Mouse (Mus musculus) lung, embryonic 14.5 days (tissue): ENCODE results near the gene Pik3r2. TPM values are rescaled to one million over a fixed set of nuclear protein-coding genes. Genes with fewer than 3 reads are reported as not detected.

ENCODE experiments used
- ATAC-seq: fragments of 200-750 bp; cut with Nextera tagmentation; 2 replicates; pipeline ENCODE4 v1.8.0; 2017; ENCODE audit warnings: mild to moderate bottlenecking, moderate TSS enrichment, moderate library complexity; ENCODE audit not compliant: insufficient read depth
- DNase-seq: peaks from one replicate; pipeline ENCODE4 v3.0.0-alpha.2; 2015
- H3K27ac ChIP-seq: fragments of 300-500 bp; sonication (generic); 2 replicates; pipeline ENCODE4 v1.5.1; 2014; ENCODE audit warnings: low read depth, mild to moderate bottlenecking, moderate library complexity
- H3K27me3 ChIP-seq: fragments of 300-500 bp; sonication (generic); 2 replicates; pipeline ENCODE4 v1.6.1; 2014; ENCODE audit warnings: low read length, control low read depth; ENCODE audit not compliant: insufficient read depth
- H3K36me3 ChIP-seq: fragments of 300-500 bp; sonication (generic); 2 replicates; pipeline ENCODE4 v1.6.1; 2014; ENCODE audit warnings: control low read depth; ENCODE audit not compliant: insufficient read depth
- H3K4me1 ChIP-seq: fragments of 300-500 bp; sonication (generic); 2 replicates; pipeline ENCODE4 v1.6.1; 2014; ENCODE audit warnings: antibody characterized with exemption, control low read depth; ENCODE audit not compliant: insufficient read depth
- H3K4me2 ChIP-seq: fragments of 300-500 bp; sonication (generic); 2 replicates; pipeline ENCODE4 v1.6.1; 2014; ENCODE audit warnings: mild to moderate bottlenecking
- H3K4me3 ChIP-seq: fragments of 300-500 bp; sonication (generic); 2 replicates; pipeline ENCODE4 v1.5.1; 2014; ENCODE audit warnings: low read depth, low read length
- H3K9ac ChIP-seq: fragments of 300-500 bp; sonication (generic); 2 replicates; pipeline ENCODE4 v1.6.1; 2014
- H3K9me3 ChIP-seq: fragments of 300-500 bp; sonication (generic); 2 replicates; pipeline ENCODE4 v1.6.1; 2016; ENCODE audit warnings: low read depth, low read length, control low read depth
- CTCF ChIP-seq: IDR thresholded peaks from 2 replicates; pipeline ENCODE4 v1.5.1; 2016; ENCODE audit warnings: antibody characterized with exemption, low read depth
- WGBS: fragments of 180-500 bp; shearing (Covaris S2); extraction: QIAGEN DNeasy Blood & Tissue Kit; methylation state at CpG from one replicate; pipeline ENCODE4 v1.1.7; 2014; 5-methylcytosine and 5-hydroxymethylcytosine counted together
- polyA plus RNA-seq: library from polyadenylated mRNA; unstranded; fragments of >200 nt; fragmentation: Nextera tagmentation; extraction: Ambion mirVana; gene quantifications from 2 replicates; pipeline ENCODE4 v1.2.1, GENCODE M21; 2014

Pik3r2 gene
- polyA plus RNA-seq, 1 experiment from 2014 or later, result 52.4 TPM

DNA sequence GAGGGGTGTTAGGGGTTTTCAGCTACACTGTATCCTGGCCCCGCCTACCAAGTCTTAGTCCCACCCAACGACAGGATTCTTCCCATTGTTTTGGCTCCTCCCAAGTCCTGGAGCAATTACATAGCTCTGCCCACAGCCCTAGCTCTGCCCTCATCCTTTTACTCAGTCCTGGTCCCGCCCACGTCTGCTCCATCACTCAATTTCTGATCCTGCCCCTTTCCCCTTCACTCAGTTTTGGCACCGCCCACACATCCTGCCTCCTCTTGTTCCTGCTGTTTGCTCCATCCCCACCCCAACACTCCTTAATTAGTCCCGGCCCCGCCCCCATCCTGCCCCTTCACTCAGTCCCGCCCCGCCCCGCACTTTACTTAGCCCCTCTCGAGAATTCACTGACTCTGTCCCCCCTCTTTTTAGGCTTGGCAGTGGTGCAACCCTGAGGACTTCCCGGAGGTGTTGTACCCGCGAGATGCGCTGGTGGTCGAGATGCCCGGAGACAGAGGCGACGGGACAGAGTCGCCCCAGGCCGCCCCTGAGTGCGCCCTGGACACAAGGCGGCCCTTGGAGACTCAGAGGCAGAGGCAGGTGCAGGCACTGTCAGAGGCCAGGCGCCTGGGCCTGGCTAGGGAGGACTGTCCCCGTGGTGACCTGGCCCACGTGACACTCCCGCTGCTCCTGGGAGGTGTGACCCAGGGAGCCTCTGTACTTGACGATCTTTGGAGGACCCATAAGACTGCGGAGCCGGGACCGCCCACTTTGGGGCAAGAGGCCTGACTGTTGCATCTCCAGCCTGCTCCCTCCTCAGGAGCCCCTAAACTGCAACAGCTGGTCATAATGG is 43.8 kb upstream of the Pik3r2 start:
- Histone ChIP-seq H3K4me1 (no peaks in the 10 kb centered on the region), H3K4me2 (peak overlapping the region; percentile 48), H3K4me3 (no peak overlapping the region), H3K9me3 (peaks cover 2% of the 10 kb centered on the region; the same call in 1 of the 2 replicates), H3K27ac (no peak overlapping the region), H3K36me3 (no peaks in the 10 kb centered on the region), H3K9ac (no peak overlapping the region), H3K27me3 (peaks cover 17% of the 10 kb centered on the region)
- DNase-seq (peak; percentile 82), ATAC-seq (peak; percentile 80)
- 3% methylated on average over 31 of the region's 31 CpGs for WGBS
- TF ChIP-seq CTCF, result no peak

DNA sequence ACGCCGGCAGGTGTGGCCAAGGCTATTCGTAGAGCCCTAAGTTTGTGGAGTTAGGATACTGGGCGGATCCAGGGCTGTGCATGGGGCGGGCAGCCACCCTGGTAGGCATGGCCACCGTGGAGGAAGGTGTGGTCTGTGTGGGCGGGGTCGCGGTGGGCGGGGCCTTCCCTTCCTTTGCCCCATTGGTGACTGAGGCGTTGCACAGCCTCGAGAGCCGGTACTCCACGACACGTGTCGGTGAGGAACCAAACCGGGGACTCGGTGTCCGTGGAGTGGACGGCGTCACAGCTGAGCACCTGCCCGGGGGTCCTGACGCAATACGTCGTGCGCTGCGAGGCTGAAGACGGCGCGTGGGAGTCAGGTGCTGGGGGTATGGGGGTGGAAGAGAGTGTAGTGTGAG is 40.2 kb upstream of the Pik3r2 start:
- Histone ChIP-seq H3K36me3 (no peaks in the 10 kb centered on the region), H3K9me3 (peaks cover 2% of the 10 kb centered on the region; the same call in 1 of the 2 replicates), H3K9ac (no peak overlapping the region), H3K27me3 (peaks cover 21% of the 10 kb centered on the region), H3K27ac (no peak overlapping the region), H3K4me1 (no peaks in the 10 kb centered on the region), H3K4me3 (peak overlapping the region; percentile 12), H3K4me2 (peak overlapping the region; percentile 47)
- ATAC-seq (peak; percentile 42), DNase-seq (peak; percentile 42)
- TF ChIP-seq CTCF, result no peak
- WGBS, result 3% methylated on average over 30 of the region's 30 CpGs

DNA sequence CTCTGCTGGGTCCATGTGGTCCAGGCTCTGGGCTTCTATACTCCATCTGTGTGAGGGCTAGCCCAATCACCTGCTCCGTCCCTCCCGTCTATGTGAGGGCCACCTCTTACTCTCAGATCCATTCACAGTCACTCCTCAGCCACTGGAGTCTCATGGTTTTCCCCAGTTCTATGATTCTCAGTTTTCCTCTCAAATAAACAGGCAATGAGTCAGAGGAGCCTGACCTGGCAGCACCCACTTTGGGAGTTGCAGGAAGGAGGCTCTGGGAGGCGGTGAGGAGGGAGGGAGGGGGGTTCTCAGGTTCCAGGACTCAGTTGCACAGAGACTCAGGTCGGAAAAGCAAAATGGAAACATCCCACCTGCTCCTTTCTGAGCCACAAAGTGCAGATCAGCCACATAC is 36.4 kb upstream of the Pik3r2 start:
- no peaks in the 10 kb centered on the region for H3K36me3 ChIP-seq
- no peaks in the 10 kb centered on the region for H3K9me3 ChIP-seq
- H3K4me1 ChIP-seq, result no peaks in the 10 kb centered on the region
- peaks cover 21% of the 10 kb centered on the region for H3K27me3 ChIP-seq
- no peak overlapping the region for H3K4me2 ChIP-seq
- 45% methylated on average over 4 of the region's 4 CpGs for whole genome bisulfite sequencing
- no peak overlapping the region for H3K27ac ChIP-seq
- no peak for TF ChIP-seq CTCF
- H3K9ac ChIP-seq, result no peak overlapping the region
- ATAC-seq, result no peak
- DNase-seq, result no peak
- no peak overlapping the region for H3K4me3 ChIP-seq

DNA sequence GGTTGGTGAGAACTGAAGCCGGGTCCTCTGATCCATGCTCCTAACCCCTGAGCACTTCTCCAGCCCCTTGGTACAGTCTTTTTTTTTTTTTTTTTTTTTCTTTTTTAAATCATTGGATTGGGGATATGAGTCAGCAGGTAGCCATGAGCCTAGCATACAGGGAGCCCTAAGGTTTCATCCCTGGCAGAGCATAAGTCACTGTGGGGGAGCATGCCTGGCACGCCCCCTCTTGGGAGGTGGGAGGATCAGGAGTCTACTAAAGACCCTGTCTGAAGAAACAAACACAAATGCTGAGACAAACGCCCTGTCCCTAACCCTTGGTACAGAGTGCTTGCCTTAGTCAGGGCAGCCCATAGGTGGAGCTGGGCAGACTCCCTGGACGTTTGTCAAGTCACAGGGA is 35.5 kb upstream of the Pik3r2 start:
- Histone ChIP-seq H3K27ac (no peak overlapping the region), H3K4me1 (no peaks in the 10 kb centered on the region), H3K9ac (no peak overlapping the region), H3K4me2 (no peak overlapping the region), H3K36me3 (no peaks in the 10 kb centered on the region), H3K4me3 (no peak overlapping the region), H3K27me3 (peaks cover 16% of the 10 kb centered on the region), H3K9me3 (no peaks in the 10 kb centered on the region)
- DNase-seq (no peak), ATAC-seq (no peak)
- TF ChIP-seq CTCF, result no peak
- WGBS, result 28% methylated on average over 4 of the region's 4 CpGs

DNA sequence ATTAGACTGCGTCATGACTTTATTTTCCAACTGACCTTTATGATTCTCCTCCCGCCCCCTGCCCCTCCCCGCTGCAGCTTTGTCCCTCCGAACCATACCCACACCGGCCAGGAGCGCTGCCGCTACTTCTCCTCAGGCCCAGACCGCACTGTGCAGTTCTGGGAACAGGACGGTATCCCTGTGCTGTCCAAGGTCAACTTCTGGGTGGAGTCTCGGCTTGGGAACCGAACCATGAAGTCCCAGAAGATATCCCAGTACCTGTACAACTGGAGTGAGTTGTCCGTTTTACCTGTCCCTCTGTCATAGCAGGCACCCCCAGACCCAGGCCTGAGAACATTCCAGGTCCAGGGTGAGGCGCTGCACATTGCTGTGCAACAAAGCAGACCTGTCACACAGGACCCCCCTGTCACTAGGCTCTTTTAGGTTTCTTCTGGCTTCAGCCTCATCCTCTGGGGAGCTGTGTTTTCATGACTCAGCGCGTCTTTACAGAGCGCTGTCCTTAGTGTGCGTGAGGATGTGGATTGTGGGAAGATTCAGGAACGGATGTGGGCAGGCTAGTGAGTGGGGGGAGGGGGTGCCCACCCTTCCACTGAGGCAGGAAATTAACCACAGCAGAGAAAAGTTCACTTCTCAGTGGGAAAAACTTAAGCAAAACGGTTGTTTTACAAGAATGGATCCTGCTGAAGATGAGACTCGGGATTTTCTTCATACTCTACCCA is 34.6 kb upstream of the Pik3r2 start:
- ATAC-seq, result no peak

DNA sequence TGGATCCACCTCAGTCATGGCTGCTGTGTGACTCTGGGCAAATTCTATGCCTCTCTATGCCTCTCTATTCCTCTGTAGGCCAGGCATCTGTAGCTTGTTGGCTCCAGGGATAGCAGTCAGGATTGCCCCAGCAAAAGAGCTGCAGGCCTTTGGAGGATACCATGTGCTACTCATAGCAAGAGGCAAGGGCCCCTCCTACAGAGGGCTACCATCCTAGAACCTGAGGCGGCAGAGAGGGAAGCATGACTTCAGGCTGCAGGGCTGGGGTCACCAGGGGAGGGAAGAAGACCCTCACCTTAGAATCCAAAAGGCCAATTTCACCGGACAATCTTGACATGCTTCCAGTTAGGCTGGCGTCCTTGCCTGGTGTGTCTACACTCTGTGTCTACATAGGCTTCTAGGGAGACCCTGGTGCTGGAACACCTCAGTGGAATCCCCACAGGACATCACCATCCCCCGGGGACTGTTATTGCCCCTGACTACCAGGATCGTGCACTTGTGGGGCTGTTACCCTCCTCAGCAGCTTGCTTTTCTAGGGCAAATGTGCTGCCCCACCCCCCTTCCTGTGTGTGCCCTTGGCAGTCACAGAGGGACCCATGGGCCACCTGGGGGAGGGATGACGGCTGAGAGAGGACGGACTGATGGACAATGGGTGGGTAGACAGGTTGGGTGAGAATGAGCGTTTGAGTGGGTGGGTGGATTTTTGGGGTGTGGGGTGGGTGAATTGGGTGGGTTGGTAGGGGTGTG is 32.6 kb upstream of the Pik3r2 start:
- Histone ChIP-seq H3K9me3 (no peaks in the 10 kb centered on the region), H3K27ac (no peak overlapping the region), H3K4me1 (no peaks in the 10 kb centered on the region), H3K4me2 (no peak overlapping the region), H3K4me3 (no peak overlapping the region), H3K27me3 (peaks cover 8% of the 10 kb centered on the region; the same call in 1 of the 2 replicates), H3K9ac (no peak overlapping the region), H3K36me3 (no peaks in the 10 kb centered on the region)
- no peak for DNase-seq
- no peak for ATAC-seq
- no peak for TF ChIP-seq CTCF
- 68% methylated on average over 8 of the region's 8 CpGs for WGBS

More for the DNA sequence above, 34.6 kb upstream of the Pik3r2 start:
- 68% methylated on average over 20 of the region's 20 CpGs for WGBS
- no peak for DNase-seq
- H3K4me1 ChIP-seq, result no peaks in the 10 kb centered on the region
- no peak for TF ChIP-seq CTCF
- no peak overlapping the region for H3K9ac ChIP-seq
- no peak overlapping the region for H3K27ac ChIP-seq
- no peak overlapping the region for H3K4me3 ChIP-seq
- H3K27me3 ChIP-seq, result peaks cover 7% of the 10 kb centered on the region; the same call in 1 of the 2 replicates
- no peaks in the 10 kb centered on the region for H3K36me3 ChIP-seq
- no peak overlapping the region for H3K4me2 ChIP-seq
- H3K9me3 ChIP-seq, result no peaks in the 10 kb centered on the region

DNA sequence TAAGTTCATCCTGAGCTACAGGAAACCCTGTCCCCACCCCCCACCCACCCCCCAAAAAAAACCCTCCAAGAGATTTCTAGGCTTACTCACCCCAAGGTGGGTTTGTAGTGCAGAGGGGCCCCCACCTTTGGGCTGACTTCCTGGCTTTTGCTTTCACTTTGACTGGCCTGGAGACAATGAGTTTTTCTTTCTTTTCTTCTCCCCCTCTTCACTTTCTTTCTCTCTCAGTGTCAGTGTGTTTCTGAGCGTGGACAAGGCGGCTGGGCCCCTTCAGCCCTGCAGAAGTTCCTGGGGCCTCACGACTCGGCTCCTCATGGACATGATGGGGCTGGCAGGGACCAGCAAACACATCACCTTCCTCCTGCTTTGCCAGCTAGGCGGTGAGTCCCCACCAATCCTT is 31.7 kb upstream of the Pik3r2 start, which contains the start of gene Il12rb1:
Gene Il12rb1 (plus strand): TSS at position 211 of the 400 bp plus-strand sequence.
- ATAC-seq, result no peak
- no peaks in the 10 kb centered on the region for H3K9me3 ChIP-seq
- peaks cover 5% of the 10 kb centered on the region; the same call in 1 of the 2 replicates for H3K4me1 ChIP-seq
- TF ChIP-seq CTCF, result no peak
- 57% methylated on average over 5 of the region's 5 CpGs for WGBS
- peaks cover 14% of the 10 kb centered on the region for H3K27me3 ChIP-seq
- no peaks in the 10 kb centered on the region for H3K36me3 ChIP-seq
- H3K4me2 ChIP-seq, result no peak within 1 kb of the TSS
- no peak for DNase-seq
- H3K9ac ChIP-seq, result no peak within 1 kb of the TSS
- H3K4me3 ChIP-seq, result no peak within 1 kb of the TSS
- no peak within 1 kb of the TSS for H3K27ac ChIP-seq
